ENCODE assay signal across 8 mouse cellular contexts in genomic region chr13:112417163-112417523, GRCm38 (mm10). TPM values are rescaled to one million over a fixed set of nuclear protein-coding genes. Genes with fewer than 3 reads are reported as not detected.
A peak's percentile ranks its signal among the peaks of the same experiment; 100 is the strongest.
DNase-seq lines count a peak whose midpoint lies in the region; ATAC-seq and TF ChIP-seq lines count a peak whose summit lies in the region.

No protein-coding gene starts in this region.

- 18% methylated on average over 4 of the region's 4 CpGs for WGBS in hindbrain, embryonic 10.5 days
- WGBS in hindbrain, postnatal 0 days: 34% methylated on average over 4 of the region's 4 CpGs
- WGBS in midbrain, embryonic 16.5 days: 45% methylated on average over 4 of the region's 4 CpGs

- H3K9ac ChIP-seq in hindbrain, postnatal 0 days (replicated peaks; ENCODE audit: low read length): no peak overlapping the region
- H3K9ac ChIP-seq in midbrain, embryonic 16.5 days (ENCODE audit: low read depth, low read length): no peak overlapping the region

- ATAC-seq in hindbrain, postnatal 0 days: no peak
- ATAC-seq in midbrain, embryonic 16.5 days: no peak

- no peaks in the 10 kb centered on the region for H3K27me3 ChIP-seq in hindbrain, embryonic 10.5 days (ENCODE audit: insufficient read depth, poor library complexity, severe bottlenecking)
- no peaks in the 10 kb centered on the region for H3K27me3 ChIP-seq in hindbrain, postnatal 0 days (ENCODE audit: insufficient read depth, low read length)
- H3K27me3 ChIP-seq in midbrain, embryonic 16.5 days (ENCODE audit: control insufficient read depth, insufficient read depth, low read depth, low read length): no peaks in the 10 kb centered on the region

- H3K36me3 ChIP-seq in hindbrain, embryonic 10.5 days: no peaks in the 10 kb centered on the region
- no peaks in the 10 kb centered on the region for H3K36me3 ChIP-seq in hindbrain, postnatal 0 days (ENCODE audit: insufficient read depth, low read length)
- H3K36me3 ChIP-seq in midbrain, embryonic 16.5 days (ENCODE audit: control insufficient read depth, insufficient read depth, low read length): no peaks in the 10 kb centered on the region

- H3K4me1 ChIP-seq in hindbrain, embryonic 10.5 days (replicated peaks): peaks cover 23% of the 10 kb centered on the region
- no peaks in the 10 kb centered on the region for H3K4me1 ChIP-seq in hindbrain, postnatal 0 days (ENCODE audit: insufficient read depth, low read length)
- no peaks in the 10 kb centered on the region for H3K4me1 ChIP-seq in midbrain, embryonic 16.5 days (ENCODE audit: control insufficient read depth, insufficient read depth, low read length)

- no peak overlapping the region for H3K4me2 ChIP-seq in hindbrain, postnatal 0 days (ENCODE audit: low read depth, low read length)
- H3K4me2 ChIP-seq in midbrain, embryonic 16.5 days (ENCODE audit: low read length): no peak overlapping the region

- no peak overlapping the region for H3K4me3 ChIP-seq in hindbrain, embryonic 10.5 days
- H3K4me3 ChIP-seq in hindbrain, postnatal 0 days (ENCODE audit: low read length): no peak overlapping the region
- H3K4me3 ChIP-seq in midbrain, embryonic 16.5 days (ENCODE audit: low read depth, low read length): no peak overlapping the region

- peak overlapping the region; percentile 78; the same call in 1 of the 2 replicates for H3K27ac ChIP-seq in hindbrain, embryonic 10.5 days
- no peak overlapping the region for H3K27ac ChIP-seq in hindbrain, postnatal 0 days
- H3K27ac ChIP-seq in midbrain, embryonic 16.5 days (ENCODE audit: low read length): no peak overlapping the region

- no peaks in the 10 kb centered on the region for H3K9me3 ChIP-seq in hindbrain, embryonic 10.5 days
- no peaks in the 10 kb centered on the region for H3K9me3 ChIP-seq in hindbrain, postnatal 0 days (ENCODE audit: low read length)
- no peaks in the 10 kb centered on the region for H3K9me3 ChIP-seq in midbrain, embryonic 16.5 days (replicated peaks; ENCODE audit: control insufficient read depth, low read length, poor library complexity, severe bottlenecking)

- DNase-seq in hindbrain, embryonic 10.5 days (ENCODE audit: low spot score): peak; percentile 57
- no peak for DNase-seq in hindbrain, postnatal 0 days (ENCODE audit: low spot score)
- peak; percentile 29 for DNase-seq in thymus, postnatal 0 days (ENCODE audit: low spot score)
- no peak for DNase-seq in thymus, postnatal 25 days
- peak; percentile 19 to 33 for DNase-seq in kidney, postnatal 4 days
- DNase-seq in frontal cortex, adult 2 months (ENCODE audit: extremely low spot score in 1 of 2, low spot score in 1 of 2): no peak
- no peak for DNase-seq in cerebellum, adult 8-10 months

- TF ChIP-seq CTCF in hindbrain, postnatal 0 days (IDR thresholded peaks at IDR 0.05; ENCODE audit: low read depth): no peak

RNA-seq across cellular contexts. Expression of gene Il6st, which starts 46.7 kb away (rescaled TPM):
- polyA plus RNA-seq in hindbrain, embryonic 10.5 days (2016; fragmentation: Nextera tagmentation; extraction: Ambion mirVana): 22.8 and 24.5 TPM in 2 replicates
- total RNA-seq in hindbrain, postnatal 0 days (2014; rRNA removed): 37.4 TPM in 2 replicates
- 18.2 and 20.2 TPM in 2 replicates for polyA plus RNA-seq in hindbrain, postnatal 0 days (2015; fragmentation: Nextera tagmentation; extraction: Ambion mirVana)
- polyA plus RNA-seq in thymus, postnatal 0 days (2015; fragmentation: Nextera tagmentation; extraction: Ambion mirVana): 18.9 and 19.5 TPM in 2 replicates
- 27.2 and 27.6 TPM in 2 replicates for polyA plus RNA-seq in frontal cortex, adult 2 months (2012; rRNA removed)
- polyA plus RNA-seq in midbrain, embryonic 16.5 days (2015; fragmentation: Nextera tagmentation; extraction: Ambion mirVana): 20.5 and 25.1 TPM in 2 replicates

Comparison
In these comparisons a context has a peak if more than half of its experiments do, and no peak if none do; other contexts are left out.
1. DNase-seq: peak in hindbrain, embryonic 10.5 days (single experiment), thymus, postnatal 0 days (single experiment) and kidney, postnatal 4 days (2 of 2); none in hindbrain, postnatal 0 days (single experiment), thymus, postnatal 25 days (single experiment), frontal cortex, adult 2 months (0 of 2) and cerebellum, adult 8-10 months (single experiment).